Mouse (Mus musculus): ENCODE results near the gene Olfr586.

The Olfr586 gene

DNA sequence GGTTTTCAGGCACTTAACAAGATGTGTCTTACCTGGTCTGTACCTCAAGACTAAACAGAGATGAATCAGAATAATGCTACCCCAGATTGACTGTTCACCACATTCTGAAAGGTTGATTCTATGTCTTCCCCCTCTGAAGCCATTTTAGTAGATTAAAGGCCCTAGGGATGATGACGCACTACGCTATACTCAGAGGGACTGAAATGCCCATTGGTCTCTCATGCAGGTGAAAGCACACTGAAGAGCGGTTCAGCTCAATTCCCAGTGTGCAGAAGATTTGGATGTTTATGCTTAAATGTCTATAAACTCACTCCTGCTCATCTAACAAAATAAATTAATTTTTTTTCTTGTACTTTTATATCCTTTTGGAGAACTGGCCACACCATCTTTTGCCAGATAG is at the start of gene Olfr586:
Gene Olfr586 (minus strand): TSS at position 101 of the 400 bp plus-strand sequence.
- DNase-seq, result no peak

DNA sequence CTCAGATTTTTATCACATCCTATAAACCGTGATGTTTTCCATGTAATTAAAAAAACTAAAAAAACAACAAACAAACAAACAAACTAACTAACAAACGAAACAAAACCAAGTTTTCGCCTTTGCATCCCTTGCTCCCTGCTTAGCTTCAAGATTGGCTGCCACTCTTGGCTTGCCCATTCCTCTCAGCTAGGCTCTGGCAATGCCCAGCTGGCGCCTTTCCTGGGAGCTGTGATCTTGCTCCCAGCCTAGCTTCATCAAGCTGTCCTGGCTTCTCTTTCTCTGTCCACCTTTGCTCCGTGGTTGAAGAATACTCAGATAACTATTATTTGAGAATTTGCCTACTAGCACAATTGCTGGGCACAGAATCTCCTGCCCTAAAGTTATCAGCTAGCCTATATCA is 44.3 kb upstream of the Olfr586 start:
- peak; percentile 14 to 52 for DNase-seq

DNA sequence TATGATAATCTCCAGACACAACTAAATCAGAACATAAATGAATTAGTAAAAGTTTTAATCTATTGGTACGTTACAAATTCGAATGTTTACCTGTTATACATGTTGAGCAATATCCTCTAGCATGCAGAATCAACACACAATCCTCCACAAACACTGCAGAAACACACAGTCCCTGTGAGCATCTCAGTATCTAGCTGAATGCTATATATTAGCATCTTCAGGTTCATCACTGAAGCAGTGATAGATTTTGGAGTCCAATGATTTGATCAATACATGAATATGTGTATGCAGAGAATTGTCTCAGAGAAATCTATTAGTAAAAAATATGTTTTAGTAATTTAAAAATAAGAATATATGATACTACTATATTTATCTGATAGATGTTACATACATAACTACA is 30.8 kb upstream of the Olfr586 start, which contains the start of gene Olfr589:
Gene Olfr589 (minus strand): TSS at position 101 of the 400 bp plus-strand sequence.
- no peak for DNase-seq

DNA sequence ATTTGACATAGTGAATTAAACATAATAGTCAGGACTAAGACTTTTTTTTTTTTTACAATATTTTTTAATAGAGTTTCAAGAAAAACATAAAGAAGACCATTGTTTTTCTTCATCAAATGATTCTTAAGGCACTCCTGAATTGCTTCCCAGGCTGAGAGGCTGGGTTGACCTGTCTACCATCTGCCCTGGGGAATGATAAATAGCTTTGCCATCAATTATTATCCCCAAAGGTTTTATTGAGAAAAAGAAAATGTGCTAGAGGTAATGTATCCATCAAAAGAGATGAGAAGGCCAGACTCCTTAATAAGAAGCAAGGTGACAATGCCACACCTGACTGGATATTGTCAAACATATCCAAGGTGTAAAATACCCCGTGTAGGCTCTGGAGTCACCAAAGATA is 15.1 kb upstream of the Olfr586 start, which contains the start of gene Olfr588-ps1:
Gene Olfr588-ps1 (plus strand): TSS at position 301 of the 400 bp plus-strand sequence.
- DNase-seq, result no peak

DNA sequence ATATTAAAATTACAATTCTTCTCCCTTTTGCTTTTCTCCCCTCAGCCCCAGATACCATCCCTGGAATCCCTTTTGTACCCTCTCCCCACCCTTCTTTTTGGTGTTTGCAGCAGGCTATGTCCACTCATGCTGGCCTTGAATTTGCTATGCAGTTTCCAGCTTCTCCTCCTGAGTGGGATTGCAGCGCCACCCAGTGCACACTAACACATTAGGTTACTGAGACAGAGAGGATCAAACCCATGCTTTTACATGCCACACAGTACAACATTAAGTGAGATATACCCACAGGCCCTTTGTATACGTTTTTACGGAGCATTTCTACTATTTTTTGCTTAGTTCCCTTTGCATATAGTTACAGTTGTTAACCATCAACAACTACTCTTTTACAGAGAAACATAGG is 6.0 kb downstream of the Olfr586 start:
- DNase-seq, result peak in 1 of 2 experiments; percentile 2

DNA sequence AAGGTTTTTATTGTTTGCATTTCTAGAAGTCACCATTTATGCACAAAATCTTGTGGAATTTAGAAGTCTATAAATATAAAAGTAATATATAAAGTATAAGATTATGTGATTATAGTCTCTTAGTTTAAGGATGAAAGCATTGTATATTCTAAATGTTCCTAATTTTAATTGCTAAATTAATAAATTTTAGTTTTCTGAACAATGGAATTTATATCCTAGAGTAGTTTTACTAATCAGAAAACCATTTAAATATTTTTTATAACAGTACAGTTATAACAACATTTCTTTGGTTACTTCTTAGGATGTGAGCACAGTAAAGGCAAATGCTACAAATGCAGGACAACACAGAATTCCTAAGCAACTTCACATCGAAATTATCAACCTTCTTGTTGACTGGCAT is 28.0 kb downstream of the Olfr586 start, which contains the start of gene Olfr585:
Gene Olfr585 (plus strand): TSS at position 301 of the 400 bp plus-strand sequence.
- no peak for DNase-seq

DNA sequence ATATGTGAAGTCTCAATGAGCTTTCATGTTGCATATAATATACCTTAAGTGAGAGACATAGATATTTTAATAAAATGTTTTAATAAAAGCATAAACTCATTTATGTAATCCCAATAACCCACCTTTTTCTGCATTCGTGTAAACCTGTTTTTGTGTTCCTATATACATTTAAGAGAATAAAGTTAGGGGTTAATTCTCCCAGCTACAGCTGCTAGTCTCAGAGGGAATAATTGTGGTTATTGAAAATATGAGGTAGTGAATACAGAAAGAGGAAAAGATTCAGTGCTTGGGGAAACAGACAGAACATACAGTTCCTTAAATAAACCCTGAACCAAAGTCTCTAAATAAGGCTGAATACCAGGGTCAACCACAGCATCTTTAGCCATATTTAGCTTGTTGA is 43.9 kb downstream of the Olfr586 start, which contains the start of gene Olfr584:
Gene Olfr584 (plus strand): TSS at position 301 of the 400 bp plus-strand sequence.
- no peak for DNase-seq

All from cerebellum, postnatal 25 days (tissue).